Mouse (Mus musculus) forebrain, postnatal 0 days (tissue): ENCODE results near the gene Enpp1. TPM values are rescaled to one million over a fixed set of nuclear protein-coding genes. Genes with fewer than 3 reads are reported as not detected.

Experiments used
- ATAC-seq: fragments of 200-750 bp; cut with Nextera tagmentation; 2 replicates; pipeline ENCODE4 v1.8.0; 2017; ENCODE audit warnings: mild to moderate bottlenecking, moderate library complexity
- DNase-seq: peaks from one replicate; pipeline ENCODE4 v3.0.0-alpha.2; 2015
- H3K27ac ChIP-seq: fragments of 300-500 bp; sonication (generic); 2 replicates; pipeline ENCODE4 v1.5.1; 2014; ENCODE audit warnings: low read depth, mild to moderate bottlenecking, antibody characterized with exemption, low read length, moderate library complexity, mixed read lengths
- H3K27me3 ChIP-seq: fragments of 300-500 bp; sonication (generic); 2 replicates; pipeline ENCODE4 v1.6.1; 2014; ENCODE audit warnings: mild to moderate bottlenecking, low read length, mixed read lengths; ENCODE audit not compliant: insufficient read depth
- H3K36me3 ChIP-seq: fragments of 300-500 bp; sonication (generic); 2 replicates; pipeline ENCODE4 v1.6.1; 2014; ENCODE audit warnings: mild to moderate bottlenecking, moderate library complexity; ENCODE audit not compliant: insufficient read depth
- H3K4me1 ChIP-seq: fragments of 300-500 bp; sonication (generic); 2 replicates; pipeline ENCODE4 v1.6.1; 2014; ENCODE audit warnings: antibody characterized with exemption; ENCODE audit not compliant: insufficient read depth
- H3K4me2 ChIP-seq: fragments of 300-500 bp; sonication (generic); 2 replicates; pipeline ENCODE4 v1.6.1; 2014; ENCODE audit warnings: low read depth, mild to moderate bottlenecking, moderate library complexity
- H3K4me3 ChIP-seq: fragments of 300-500 bp; sonication (generic); 2 replicates; pipeline ENCODE4 v1.5.1; 2014; ENCODE audit warnings: low read depth, low read length, mixed read lengths
- H3K9ac ChIP-seq: fragments of 300-500 bp; sonication (generic); 2 replicates; pipeline ENCODE4 v1.6.1; 2014; ENCODE audit warnings: mild to moderate bottlenecking
- H3K9me3 ChIP-seq: fragments of 300-500 bp; sonication (generic); 2 replicates; pipeline ENCODE4 v1.6.1; 2016; ENCODE audit warnings: low read length
- CTCF ChIP-seq: sonication (generic); IDR thresholded peaks from 2 replicates; pipeline ENCODE4 v1.5.1; 2016; ENCODE audit warnings: antibody characterized with exemption, control low read depth, low read depth
- WGBS: fragments of 180-500 bp; shearing (Covaris S2); extraction: QIAGEN DNeasy Blood & Tissue Kit; methylation state at CpG from one replicate; pipeline ENCODE4 v1.1.7; 2014; 5-methylcytosine and 5-hydroxymethylcytosine counted together
- polyA plus RNA-seq: library from polyadenylated mRNA; unstranded; fragments of >200 nt; fragmentation: Nextera tagmentation; extraction: Ambion mirVana; gene quantifications from 2 replicates; pipeline ENCODE4 v1.2.1, GENCODE M21; 2015
- total RNA-seq: library from RNA; depleted of rRNA; stranded (reverse); fragments of >200 nt; gene quantifications from 2 replicates; pipeline ENCODE4 v1.2.3, GENCODE M21; 2014

Gene Enpp1
- total and polyA plus RNA-seq, 2 experiments from 2014 or later, result 2.2 to 6.1 TPM

DNA sequence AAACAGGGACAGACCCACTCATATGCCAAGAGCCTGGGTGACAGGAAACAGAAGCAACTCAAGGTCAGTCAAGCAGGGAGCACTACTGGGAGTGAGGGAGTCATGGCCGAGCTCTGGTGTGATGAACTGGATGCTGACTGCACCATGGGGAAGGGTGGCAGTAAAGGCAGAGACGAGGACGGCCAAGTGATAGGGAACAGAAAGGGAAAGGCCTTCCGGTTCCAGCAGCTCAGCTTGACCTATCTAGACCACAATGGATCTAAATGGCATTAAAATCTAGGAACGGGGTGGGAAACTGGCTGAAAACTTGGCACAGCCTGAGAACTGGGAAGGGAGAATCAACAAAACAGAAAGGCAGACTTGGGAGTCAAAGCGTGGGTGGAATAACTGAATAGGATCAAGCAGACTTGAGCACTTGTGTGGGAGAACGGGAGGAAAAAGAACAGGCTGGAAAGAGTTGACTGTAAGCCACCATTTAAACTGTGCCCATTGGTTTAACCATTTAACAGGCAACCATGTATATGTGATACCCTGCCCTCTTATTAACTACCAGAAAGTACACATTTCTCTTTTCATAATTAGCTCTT, 29.3 kb downstream of the Enpp1 start:
- 65% methylated on average over 7 of the region's 7 CpGs for WGBS
- TF ChIP-seq CTCF, result no peak
- no peaks in the 10 kb centered on the region for H3K36me3 ChIP-seq
- H3K27ac ChIP-seq, result no peak overlapping the region
- H3K9me3 ChIP-seq, result no peaks in the 10 kb centered on the region
- no peak overlapping the region for H3K4me2 ChIP-seq
- H3K9ac ChIP-seq, result no peak overlapping the region
- H3K4me1 ChIP-seq, result no peaks in the 10 kb centered on the region
- ATAC-seq, result 0 out of 2 replicates have a peak, but pooled peaks have one; percentile 5
- DNase-seq, result no peak
- no peak overlapping the region for H3K4me3 ChIP-seq
- no peaks in the 10 kb centered on the region for H3K27me3 ChIP-seq

DNA sequence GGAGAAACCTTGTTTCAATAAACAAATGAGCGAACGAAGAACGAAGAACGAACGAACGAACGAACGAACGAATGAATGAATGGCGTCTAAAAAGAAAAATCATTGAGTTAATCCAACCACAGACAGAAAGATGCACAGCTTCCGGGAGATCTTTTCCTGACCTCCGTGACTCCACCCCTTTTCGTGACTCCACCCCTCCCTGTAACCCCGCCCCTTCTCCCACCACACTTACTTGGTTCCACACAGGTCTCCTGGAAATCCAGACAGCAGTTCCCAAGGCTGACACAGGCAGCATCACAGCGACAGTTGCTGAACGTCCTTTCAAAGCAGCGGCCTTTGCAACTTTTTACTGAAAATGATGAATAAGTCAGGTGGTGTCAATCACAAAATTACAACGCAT, 34.3 kb downstream of the Enpp1 start:
- no peak overlapping the region for H3K4me2 ChIP-seq
- H3K4me1 ChIP-seq, result no peaks in the 10 kb centered on the region
- DNase-seq, result no peak
- H3K27ac ChIP-seq, result no peak overlapping the region
- H3K27me3 ChIP-seq, result no peaks in the 10 kb centered on the region
- H3K9ac ChIP-seq, result no peak overlapping the region
- no peak for ATAC-seq
- WGBS, result 95% methylated on average over 18 of the region's 18 CpGs
- no peak for TF ChIP-seq CTCF
- no peaks in the 10 kb centered on the region for H3K9me3 ChIP-seq
- no peaks in the 10 kb centered on the region for H3K36me3 ChIP-seq
- H3K4me3 ChIP-seq, result no peak overlapping the region

DNA sequence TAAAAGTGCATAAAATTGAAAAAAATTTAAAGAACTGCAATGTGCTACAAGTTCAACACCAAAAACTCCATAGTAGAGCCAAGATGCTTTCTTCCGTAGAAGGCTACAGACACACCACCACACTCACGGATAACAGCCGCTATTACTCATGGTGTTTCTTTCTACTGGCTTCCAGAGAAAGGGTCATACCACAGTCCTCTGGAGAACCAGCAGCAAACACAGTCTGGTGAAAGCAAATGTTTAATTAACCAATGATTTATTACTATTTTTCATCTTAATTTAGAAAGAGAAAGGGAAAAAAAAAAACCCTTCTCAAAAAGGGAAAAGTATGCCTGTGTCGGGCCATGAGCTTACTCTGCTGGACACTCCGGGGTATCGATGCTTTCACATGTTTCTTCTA, 37.7 kb downstream of the Enpp1 start:
- WGBS, result 96% methylated on average over 6 of the region's 6 CpGs
- Histone ChIP-seq H3K9me3 (no peaks in the 10 kb centered on the region), H3K4me1 (no peaks in the 10 kb centered on the region), H3K36me3 (no peaks in the 10 kb centered on the region), H3K27me3 (no peaks in the 10 kb centered on the region), H3K9ac (no peak overlapping the region), H3K27ac (no peak overlapping the region), H3K4me3 (no peak overlapping the region), H3K4me2 (no peak overlapping the region)
- ATAC-seq (no peak), DNase-seq (no peak)
- TF ChIP-seq CTCF, result no peak

DNA sequence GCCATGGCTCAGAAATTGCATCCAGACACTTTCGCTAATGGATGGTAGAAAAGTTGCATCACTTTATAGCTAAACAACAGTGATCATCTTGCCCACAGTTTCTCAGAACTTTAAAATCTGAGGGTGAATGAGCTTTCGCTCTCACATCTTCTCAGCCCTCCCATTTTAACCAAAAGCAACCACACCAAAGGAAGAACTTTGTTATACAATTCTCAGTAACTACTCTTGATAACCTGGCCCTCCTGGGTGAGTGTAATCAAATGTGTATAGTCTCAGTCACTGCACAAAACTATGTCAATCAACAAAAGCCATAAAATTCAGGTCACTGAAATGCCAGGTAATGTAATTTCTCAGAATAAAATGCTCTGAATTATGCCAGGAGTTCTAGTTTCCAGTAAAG, 39.0 kb downstream of the Enpp1 start:
- no peak for DNase-seq
- no peaks in the 10 kb centered on the region for H3K4me1 ChIP-seq
- H3K27ac ChIP-seq, result no peak overlapping the region
- 99% methylated on average over 2 of the region's 2 CpGs for WGBS
- H3K4me2 ChIP-seq, result no peak overlapping the region
- ATAC-seq, result no peak
- H3K9ac ChIP-seq, result no peak overlapping the region
- H3K9me3 ChIP-seq, result no peaks in the 10 kb centered on the region
- H3K4me3 ChIP-seq, result no peak overlapping the region
- no peak for TF ChIP-seq CTCF
- no peaks in the 10 kb centered on the region for H3K27me3 ChIP-seq
- no peaks in the 10 kb centered on the region for H3K36me3 ChIP-seq

DNA sequence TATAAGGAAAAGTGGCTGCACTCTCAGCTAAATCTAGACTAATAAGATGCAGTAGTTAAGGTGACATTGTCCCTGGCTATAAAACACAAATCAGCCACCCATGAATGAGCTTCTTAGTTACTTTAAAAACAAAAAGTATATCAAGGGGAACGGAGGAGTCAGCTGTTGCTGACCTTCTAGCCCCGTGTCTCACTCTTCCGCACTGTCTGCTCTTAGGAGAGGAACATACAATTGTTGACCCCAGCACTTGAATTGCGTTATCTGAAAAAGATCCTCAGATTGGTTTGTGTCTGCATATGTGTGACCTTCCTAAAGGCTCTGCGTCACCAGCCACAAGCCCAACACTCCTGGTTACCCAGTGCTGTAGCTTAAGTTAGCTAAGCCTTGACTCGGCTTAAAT, 41.4 kb downstream of the Enpp1 start:
- 91% methylated on average over 6 of the region's 6 CpGs for WGBS
- no peak for TF ChIP-seq CTCF
- Histone ChIP-seq H3K4me2 (no peak overlapping the region), H3K27ac (no peak overlapping the region), H3K36me3 (no peaks in the 10 kb centered on the region), H3K9ac (no peak overlapping the region), H3K9me3 (no peaks in the 10 kb centered on the region), H3K4me3 (no peak overlapping the region), H3K4me1 (no peaks in the 10 kb centered on the region), H3K27me3 (no peaks in the 10 kb centered on the region)
- no peak for ATAC-seq
- no peak for DNase-seq

DNA sequence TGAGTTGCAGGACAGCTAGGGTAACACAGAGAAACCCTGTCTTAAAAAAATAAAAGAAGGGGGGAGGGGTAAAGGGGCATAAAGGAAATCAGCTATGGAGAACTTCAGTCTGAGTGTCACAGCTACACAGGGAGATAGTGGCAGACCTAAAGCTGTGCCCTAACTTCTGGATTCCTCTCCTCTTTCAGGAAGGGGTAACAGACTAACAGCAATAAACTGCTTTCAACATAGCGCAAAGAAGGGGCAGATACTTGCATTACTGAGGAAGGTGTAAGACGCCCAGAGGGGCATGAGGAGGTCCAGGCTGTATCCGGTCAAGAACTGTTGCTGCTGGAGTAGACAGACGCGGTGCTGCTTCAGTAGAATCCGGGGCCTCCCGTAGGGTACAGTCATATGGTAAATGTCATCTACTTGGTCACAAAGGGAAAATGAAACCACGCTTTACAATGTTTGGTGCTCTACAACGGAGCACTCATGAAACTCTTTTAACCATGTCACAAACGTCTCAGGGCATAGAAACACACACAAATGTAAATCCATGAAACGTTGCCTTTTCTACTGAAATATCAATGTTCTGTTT, 60.9 kb downstream of the Enpp1 start:
- no peaks in the 10 kb centered on the region for H3K36me3 ChIP-seq
- H3K4me1 ChIP-seq, result no peaks in the 10 kb centered on the region
- WGBS, result 93% methylated on average over 11 of the region's 11 CpGs
- H3K9ac ChIP-seq, result no peak overlapping the region
- ATAC-seq (no peak), DNase-seq (no peak)
- H3K4me2 ChIP-seq, result no peak overlapping the region
- no peaks in the 10 kb centered on the region for H3K9me3 ChIP-seq
- no peak overlapping the region for H3K27ac ChIP-seq
- no peak overlapping the region for H3K4me3 ChIP-seq
- no peak for TF ChIP-seq CTCF
- no peaks in the 10 kb centered on the region for H3K27me3 ChIP-seq

DNA sequence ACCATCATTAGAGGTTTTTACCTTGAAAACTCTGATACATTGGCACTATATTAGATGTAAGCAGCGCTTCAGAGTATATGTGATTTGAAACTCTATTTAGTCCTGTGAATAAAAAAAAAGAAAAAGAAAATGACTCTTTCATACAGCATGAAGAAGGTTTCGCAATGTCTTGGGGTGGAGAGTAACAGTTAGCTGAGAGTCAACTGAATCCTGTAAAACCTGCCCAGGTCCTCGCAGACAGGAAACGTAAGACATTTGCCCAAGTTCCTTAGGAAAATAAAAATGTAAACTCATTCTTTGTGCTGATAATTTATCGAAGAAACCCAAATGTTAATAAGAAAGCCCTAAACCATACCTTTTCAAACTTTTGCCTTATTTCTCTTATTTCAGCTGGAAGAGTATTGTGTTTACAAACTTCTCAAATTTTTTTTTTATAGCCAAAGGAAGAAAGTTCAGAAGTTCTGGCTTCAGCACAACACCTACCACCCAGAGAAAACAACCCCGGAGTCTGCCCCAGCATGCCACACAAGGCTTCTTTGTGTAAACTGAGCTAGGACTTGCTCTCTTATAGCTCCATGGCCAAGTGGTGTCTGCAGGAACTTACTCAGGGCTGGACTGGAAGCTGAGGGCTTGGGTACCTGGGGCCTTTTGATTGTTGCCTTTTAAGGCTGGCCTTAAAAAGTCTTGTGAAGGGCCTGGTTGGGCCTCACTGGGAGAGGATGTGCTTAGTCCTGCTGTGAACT, 63.8 kb downstream of the Enpp1 start:
- H3K4me3 ChIP-seq, result no peak overlapping the region
- ATAC-seq (no peak), DNase-seq (no peak)
- no peaks in the 10 kb centered on the region for H3K36me3 ChIP-seq
- H3K27ac ChIP-seq, result no peak overlapping the region
- H3K27me3 ChIP-seq, result no peaks in the 10 kb centered on the region
- no peak overlapping the region for H3K4me2 ChIP-seq
- WGBS, result 92% methylated on average over 6 of the region's 6 CpGs
- TF ChIP-seq CTCF, result no peak
- no peaks in the 10 kb centered on the region for H3K4me1 ChIP-seq
- no peak overlapping the region for H3K9ac ChIP-seq
- no peaks in the 10 kb centered on the region for H3K9me3 ChIP-seq
